In the genomic region with DNA sequence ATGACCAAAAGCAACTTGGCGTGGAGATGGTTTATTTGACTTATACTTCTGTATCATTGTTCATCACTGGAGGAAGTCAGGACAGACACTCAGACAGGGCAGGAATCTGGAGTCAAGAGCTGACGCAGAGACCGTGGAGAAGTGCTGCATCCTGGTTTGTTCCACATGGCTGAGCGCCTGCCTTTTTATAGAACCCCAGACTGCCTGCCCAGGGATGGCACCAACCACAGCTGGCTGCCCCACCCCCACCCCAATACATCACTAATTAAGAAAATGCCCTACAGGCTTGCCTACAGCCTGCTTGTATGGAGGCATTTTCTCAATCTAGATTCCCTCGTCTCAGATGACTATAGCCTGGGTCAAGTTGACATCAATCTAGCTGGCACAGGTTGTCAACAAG, we compare ENCODE assay signal across 18 mouse cellular contexts.
DNase-seq lines count a peak whose midpoint lies in the region; ATAC-seq and TF ChIP-seq lines count a peak whose summit lies in the region.
"Had no signal": no experiment of that assay in that cellular context is flagged by ENCODE, and none has a peak within 500 bp of the region (broad histone marks: within the 10 kb centered on the region; RNA-seq: fewer than 3 reads in every experiment).

No protein-coding gene starts in this region.

- H3K9ac ChIP-seq in kidney, embryonic 14.5 days (ENCODE audit: low read depth, low read length): no peak overlapping the region
- no peak overlapping the region for H3K9ac ChIP-seq in kidney, postnatal 0 days (ENCODE audit: low read depth, low read length)
- no peak overlapping the region for H3K9ac ChIP-seq in hindbrain, embryonic 13.5 days
- H3K9ac ChIP-seq: embryonic facial prominence, embryonic 13.5 days; forebrain, embryonic 12.5 days; heart, embryonic 13.5 days had no signal

- no peak overlapping the region for H3K27ac ChIP-seq in kidney, adult 2 months (ENCODE audit: insufficient read depth, low read depth, low read length)
- H3K27ac ChIP-seq in kidney, embryonic 14.5 days (ENCODE audit: low read depth, low read length): no peak overlapping the region
- no peak overlapping the region for H3K27ac ChIP-seq in kidney, postnatal 0 days
- no peak overlapping the region for H3K27ac ChIP-seq in hindbrain, embryonic 13.5 days
- no peak overlapping the region for H3K27ac ChIP-seq in gastrocnemius, adult 2 months
- H3K27ac ChIP-seq: embryonic facial prominence, embryonic 13.5 days; forebrain, embryonic 12.5 days; heart, embryonic 13.5 days had no signal

- no peak overlapping the region for H3K4me2 ChIP-seq in kidney, embryonic 14.5 days (replicated peaks; ENCODE audit: low read depth, low read length)
- H3K4me2 ChIP-seq in kidney, postnatal 0 days (ENCODE audit: low read length): no peak overlapping the region
- no peak overlapping the region for H3K4me2 ChIP-seq in hindbrain, embryonic 13.5 days
- H3K4me2 ChIP-seq: embryonic facial prominence, embryonic 13.5 days; forebrain, embryonic 12.5 days; heart, embryonic 13.5 days had no signal

- intact Hi-C loops in gastrocnemius, adult 2 months (cut with DNase I): no loop called here

- no peaks in the 10 kb centered on the region for H3K36me3 ChIP-seq in kidney, adult 2 months (ENCODE audit: control insufficient read depth, insufficient read depth, low read length)
- no peaks in the 10 kb centered on the region for H3K36me3 ChIP-seq in kidney, embryonic 14.5 days (ENCODE audit: control insufficient read depth, insufficient read depth, low read length)
- H3K36me3 ChIP-seq in kidney, postnatal 0 days (ENCODE audit: insufficient read depth, low read length): no peaks in the 10 kb centered on the region
- no peaks in the 10 kb centered on the region; the same call in 1 of the 2 replicates for H3K36me3 ChIP-seq in hindbrain, embryonic 13.5 days
- H3K36me3 ChIP-seq: embryonic facial prominence, embryonic 13.5 days; forebrain, embryonic 12.5 days; heart, embryonic 13.5 days had no signal

- no peak for TF ChIP-seq POLR2A in kidney, adult 2 months (IDR thresholded peaks at IDR 0.05; ENCODE audit: low read depth, low read length)

- TF ChIP-seq CTCF in kidney, adult 2 months (conservative IDR thresholded peaks at IDR 0.05; ENCODE audit: insufficient read depth, insufficient read length, low read depth, low read length): no peak
- no peak for TF ChIP-seq CTCF in kidney, postnatal 0 days (IDR thresholded peaks at IDR 0.05; ENCODE audit: low read depth)
- no peak for TF ChIP-seq CTCF in gastrocnemius, adult 2 months (IDR thresholded peaks at IDR 0.05)

- H3K27me3 ChIP-seq in kidney, adult 2 months (replicated peaks; ENCODE audit: control insufficient read depth, insufficient read depth, low read length): no peaks in the 10 kb centered on the region
- no peaks in the 10 kb centered on the region for H3K27me3 ChIP-seq in kidney, embryonic 14.5 days (ENCODE audit: control insufficient read depth, insufficient read depth, low read length)
- H3K27me3 ChIP-seq in kidney, postnatal 0 days (ENCODE audit: insufficient read depth, low read length): no peaks in the 10 kb centered on the region
- no peaks in the 10 kb centered on the region for H3K27me3 ChIP-seq in hindbrain, embryonic 13.5 days
- H3K27me3 ChIP-seq: embryonic facial prominence, embryonic 13.5 days; forebrain, embryonic 12.5 days; heart, embryonic 13.5 days had no signal

- ATAC-seq in kidney, embryonic 14.5 days (ENCODE audit: low FRiP score, low TSS enrichment): peak; percentile 69
- peak; percentile 65 for ATAC-seq in kidney, postnatal 0 days (replicated peaks; ENCODE audit: low FRiP score, low read depth)
- ATAC-seq in hindbrain, embryonic 13.5 days (ENCODE audit: low FRiP score): no peak
- ATAC-seq: forebrain, embryonic 16.5 days; hindbrain, embryonic 16.5 days had no signal

- no peaks in the 10 kb centered on the region for H3K4me1 ChIP-seq in kidney, adult 2 months (ENCODE audit: control insufficient read depth, insufficient read depth, low read length)
- H3K4me1 ChIP-seq in kidney, embryonic 14.5 days (ENCODE audit: control insufficient read depth, insufficient read depth, low read length): peaks cover 8% of the 10 kb centered on the region; the same call in 1 of the 2 replicates
- 0 out of 2 replicates have a peak, but pooled peaks cover 4% of the 10 kb centered on the region for H3K4me1 ChIP-seq in kidney, postnatal 0 days (replicated peaks; ENCODE audit: insufficient read depth, low read length)
- H3K4me1 ChIP-seq in hindbrain, embryonic 13.5 days (replicated peaks): peaks cover 7% of the 10 kb centered on the region; the same call in 1 of the 2 replicates
- H3K4me1 ChIP-seq: embryonic facial prominence, embryonic 13.5 days; heart, embryonic 13.5 days had no signal

- peak; percentile 41 for DNase-seq in kidney, adult 2 months
- no peak for DNase-seq in kidney, postnatal 10 days
- no peak for DNase-seq in kidney, postnatal 0 days (ENCODE audit: low spot score)
- DNase-seq in gastrocnemius, adult 2 months: no peak
- DNase-seq: adrenal gland, adult 8-10 months; cerebellum, adult 11-12 months; cerebellum, adult 9-10 months; cerebellum, postnatal 25 days; gastrocnemius, postnatal 36 days; heart, adult 11 months; heart, postnatal 36 days had no signal

- 47% methylated on average over 5 of the region's 5 CpGs for WGBS in kidney, adult 2 months
- WGBS in kidney, embryonic 14.5 days: 47% methylated on average over 5 of the region's 5 CpGs
- WGBS in kidney, postnatal 0 days: 45% methylated on average over 5 of the region's 5 CpGs
- 45% methylated on average over 5 of the region's 5 CpGs for whole genome bisulfite sequencing in hindbrain, embryonic 13.5 days

- H3K9me3 ChIP-seq in kidney, embryonic 14.5 days (ENCODE audit: control insufficient read depth, low read length): no peaks in the 10 kb centered on the region
- H3K9me3 ChIP-seq in kidney, postnatal 0 days (replicated peaks; ENCODE audit: low read length): no peaks in the 10 kb centered on the region
- no peaks in the 10 kb centered on the region for H3K9me3 ChIP-seq in hindbrain, embryonic 13.5 days
- H3K9me3 ChIP-seq: embryonic facial prominence, embryonic 13.5 days; forebrain, embryonic 12.5 days; heart, embryonic 13.5 days had no signal

- no peak overlapping the region for H3K4me3 ChIP-seq in kidney, adult 2 months (ENCODE audit: insufficient read depth, low read depth, low read length)
- no peak overlapping the region for H3K4me3 ChIP-seq in kidney, embryonic 14.5 days (ENCODE audit: low read length)
- H3K4me3 ChIP-seq in kidney, postnatal 0 days (replicated peaks; ENCODE audit: low read depth, low read length): no peak overlapping the region
- no peak overlapping the region for H3K4me3 ChIP-seq in hindbrain, embryonic 13.5 days
- H3K4me3 ChIP-seq in gastrocnemius, adult 2 months: no peak overlapping the region
- H3K4me3 ChIP-seq: embryonic facial prominence, embryonic 13.5 days; forebrain, embryonic 12.5 days; heart, embryonic 13.5 days had no signal
